Mouse (Mus musculus): ENCODE results near the gene Rnf183. TPM values are rescaled to one million over a fixed set of nuclear protein-coding genes. Genes with fewer than 3 reads are reported as not detected.

Gene Rnf183
- polyA plus RNA-seq, 1 experiment from 2014 or later, result not detected

DNA sequence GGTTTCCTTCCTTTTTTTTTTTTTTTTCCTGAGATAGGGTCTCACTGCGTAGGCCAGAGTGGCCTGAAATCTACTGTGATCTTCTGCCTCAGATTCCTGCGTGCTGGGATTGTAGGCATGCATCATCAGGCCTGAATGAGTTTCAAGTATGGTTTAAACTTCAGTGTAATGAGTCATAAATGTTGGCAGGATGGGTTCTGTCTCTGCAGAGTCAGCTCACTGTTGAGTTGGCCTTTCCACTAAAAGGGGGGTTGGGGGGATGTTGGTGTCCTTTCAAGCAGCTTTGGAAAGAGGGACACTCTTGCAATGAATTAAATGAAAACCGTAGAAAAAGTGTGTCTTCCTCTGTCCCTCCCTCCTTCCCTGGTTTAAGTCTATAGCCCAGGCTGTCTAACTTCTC is 36.1 kb downstream of the Rnf183 start:
- Histone ChIP-seq H3K4me2 (ENCODE audit: low read depth, severe bottlenecking) (no peak overlapping the region), H3K9ac (ENCODE audit: low read length) (no peak overlapping the region), H3K27ac (replicated peaks; ENCODE audit: low read depth, low read length) (no peak overlapping the region), H3K4me3 (ENCODE audit: low read depth, low read length) (no peak overlapping the region), H3K36me3 (ENCODE audit: control insufficient read depth, insufficient read depth, low read length) (peaks cover 41% of the 10 kb centered on the region), H3K9me3 (ENCODE audit: control insufficient read depth, low read length) (no peaks in the 10 kb centered on the region), H3K4me1 (ENCODE audit: control insufficient read depth, insufficient read depth, low read length) (no peaks in the 10 kb centered on the region), H3K27me3 (ENCODE audit: control insufficient read depth, insufficient read depth, low read length) (no peaks in the 10 kb centered on the region)
- ATAC-seq (ENCODE audit: insufficient number of reproducible peaks, low FRiP score, low TSS enrichment, low read depth) (no peak), DNase-seq (ENCODE audit: low spot score) (no peak)
- WGBS, result 94% methylated on average over 3 of the region's 3 CpGs

DNA sequence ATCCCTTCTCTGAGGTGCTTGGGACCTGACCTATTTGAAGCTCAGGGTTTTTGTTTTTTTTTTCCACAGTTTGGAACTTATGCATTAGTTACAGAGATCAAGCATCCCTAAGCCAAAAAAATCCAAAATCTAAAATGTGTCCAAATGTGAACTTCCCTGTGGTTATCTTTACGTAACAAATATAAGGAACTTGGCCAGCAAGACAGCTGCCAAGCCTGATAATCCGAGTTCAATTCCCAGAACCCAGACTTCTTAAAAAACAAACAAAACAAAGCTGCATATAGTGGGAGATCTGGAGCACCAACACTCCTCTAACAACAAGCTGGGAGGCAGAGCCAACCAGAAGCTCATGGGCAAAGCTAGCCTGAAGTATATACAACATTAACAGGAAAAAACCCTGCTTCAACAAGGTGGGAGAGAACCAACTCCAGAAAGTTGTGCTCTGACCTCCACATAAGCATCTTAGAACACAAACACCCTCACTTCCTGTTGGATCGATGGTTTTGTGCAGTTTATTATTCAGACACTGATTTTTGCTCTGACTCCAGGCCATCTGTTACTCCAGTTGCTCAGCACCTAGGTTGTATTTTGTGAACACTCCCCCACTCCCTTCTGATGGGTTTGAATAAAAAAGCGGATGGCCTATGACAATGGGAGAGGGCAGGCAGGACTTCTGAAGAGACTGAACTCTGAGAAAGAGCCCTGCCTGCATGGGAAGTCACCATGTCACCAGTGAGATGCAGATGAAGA is 37.3 kb downstream of the Rnf183 start:
- H3K27ac ChIP-seq (replicated peaks; ENCODE audit: low read depth, low read length), result no peak overlapping the region
- H3K4me1 ChIP-seq (ENCODE audit: control insufficient read depth, insufficient read depth, low read length), result no peaks in the 10 kb centered on the region
- H3K9ac ChIP-seq (ENCODE audit: low read length), result no peak overlapping the region
- peaks cover 44% of the 10 kb centered on the region for H3K36me3 ChIP-seq (ENCODE audit: control insufficient read depth, insufficient read depth, low read length)
- 91% methylated on average over 4 of the region's 4 CpGs for WGBS
- DNase-seq (ENCODE audit: low spot score) (no peak), ATAC-seq (ENCODE audit: insufficient number of reproducible peaks, low FRiP score, low TSS enrichment, low read depth) (no peak)
- H3K4me3 ChIP-seq (ENCODE audit: low read depth, low read length), result no peak overlapping the region
- no peaks in the 10 kb centered on the region for H3K9me3 ChIP-seq (ENCODE audit: control insufficient read depth, low read length)
- no peak overlapping the region for H3K4me2 ChIP-seq (ENCODE audit: low read depth, severe bottlenecking)
- no peaks in the 10 kb centered on the region for H3K27me3 ChIP-seq (ENCODE audit: control insufficient read depth, insufficient read depth, low read length)

DNA sequence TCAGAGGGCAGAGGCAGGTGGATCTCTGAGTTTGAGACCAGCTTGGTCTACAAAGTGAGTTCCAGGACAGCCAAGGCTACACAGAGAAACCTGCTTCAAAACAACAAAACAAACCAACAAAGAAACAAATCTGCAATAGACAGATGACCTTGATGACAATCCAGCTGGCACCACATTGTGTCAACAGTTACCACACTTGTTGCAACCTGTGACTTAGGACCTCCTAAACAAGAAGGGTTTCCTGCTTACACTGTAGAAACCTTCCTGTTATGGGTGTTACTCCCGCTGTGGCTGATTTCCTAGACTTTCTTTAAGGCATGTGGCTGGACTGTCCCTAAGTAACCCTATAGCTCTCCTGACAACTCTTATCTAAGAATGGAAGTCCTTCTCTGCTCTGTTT is 39.2 kb downstream of the Rnf183 start:
- no peak for ATAC-seq (ENCODE audit: insufficient number of reproducible peaks, low FRiP score, low TSS enrichment, low read depth)
- no peaks in the 10 kb centered on the region for H3K4me1 ChIP-seq (ENCODE audit: control insufficient read depth, insufficient read depth, low read length)
- no peak overlapping the region for H3K9ac ChIP-seq (ENCODE audit: low read length)
- no peak for DNase-seq (ENCODE audit: low spot score)
- no peak overlapping the region for H3K4me3 ChIP-seq (ENCODE audit: low read depth, low read length)
- WGBS, result 93% methylated on average over 1 of the region's 1 CpGs
- H3K9me3 ChIP-seq (ENCODE audit: control insufficient read depth, low read length), result no peaks in the 10 kb centered on the region
- H3K27ac ChIP-seq (replicated peaks; ENCODE audit: low read depth, low read length), result no peak overlapping the region
- H3K4me2 ChIP-seq (ENCODE audit: low read depth, severe bottlenecking), result no peak overlapping the region
- no peaks in the 10 kb centered on the region for H3K27me3 ChIP-seq (ENCODE audit: control insufficient read depth, insufficient read depth, low read length)
- H3K36me3 ChIP-seq (ENCODE audit: control insufficient read depth, insufficient read depth, low read length), result peaks cover 34% of the 10 kb centered on the region

DNA sequence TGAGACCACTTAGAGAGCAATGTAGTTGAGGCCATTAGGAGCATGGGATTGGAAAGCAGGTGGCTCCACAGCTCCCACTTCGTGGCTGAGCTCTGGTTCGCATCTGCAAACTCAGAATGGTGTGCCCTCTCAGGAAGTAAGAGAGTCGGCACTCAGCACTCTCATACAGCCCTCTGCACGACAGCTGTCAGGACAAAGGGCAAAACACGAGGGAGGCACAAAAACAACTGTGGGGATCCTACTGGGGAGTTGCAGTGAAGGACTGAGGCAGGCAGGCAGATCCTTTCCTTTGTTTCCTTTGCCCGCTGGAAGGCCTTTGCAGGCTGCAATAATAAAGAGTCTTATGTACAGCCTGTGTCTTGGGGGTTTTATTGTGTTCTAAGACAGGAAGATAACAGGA is 41.6 kb downstream of the Rnf183 start:
- WGBS, result 71% methylated on average over 6 of the region's 6 CpGs
- Histone ChIP-seq H3K4me1 (ENCODE audit: control insufficient read depth, insufficient read depth, low read length) (no peaks in the 10 kb centered on the region), H3K27ac (replicated peaks; ENCODE audit: low read depth, low read length) (no peak overlapping the region), H3K27me3 (ENCODE audit: control insufficient read depth, insufficient read depth, low read length) (no peaks in the 10 kb centered on the region), H3K4me3 (ENCODE audit: low read depth, low read length) (no peak overlapping the region), H3K9ac (ENCODE audit: low read length) (no peak overlapping the region), H3K4me2 (ENCODE audit: low read depth, severe bottlenecking) (no peak overlapping the region), H3K9me3 (ENCODE audit: control insufficient read depth, low read length) (no peaks in the 10 kb centered on the region), H3K36me3 (ENCODE audit: control insufficient read depth, insufficient read depth, low read length) (peaks cover 20% of the 10 kb centered on the region)
- no peak for ATAC-seq (ENCODE audit: insufficient number of reproducible peaks, low FRiP score, low TSS enrichment, low read depth)
- DNase-seq (ENCODE audit: low spot score), result no peak

DNA sequence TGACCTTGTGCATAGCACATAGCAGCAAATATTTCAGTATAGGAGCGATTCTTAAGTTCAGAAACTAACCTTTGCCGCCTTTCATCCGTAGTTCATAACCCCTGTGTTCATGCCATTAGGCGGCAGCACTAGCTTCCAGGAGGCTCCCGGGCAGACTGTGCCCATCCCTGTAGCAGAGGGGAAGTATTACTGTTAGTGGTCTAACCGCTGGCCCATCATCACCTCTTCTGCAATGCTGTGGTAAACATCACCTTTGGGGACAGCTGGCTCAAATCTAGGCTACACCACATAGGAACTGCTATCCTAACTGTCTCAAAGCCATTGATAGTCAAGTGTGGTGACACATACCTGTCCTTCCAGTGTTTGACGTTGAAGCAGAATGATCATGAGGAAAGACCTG is 43.2 kb downstream of the Rnf183 start:
- Histone ChIP-seq H3K9me3 (ENCODE audit: control insufficient read depth, low read length) (no peaks in the 10 kb centered on the region), H3K27me3 (ENCODE audit: control insufficient read depth, insufficient read depth, low read length) (no peaks in the 10 kb centered on the region), H3K36me3 (ENCODE audit: control insufficient read depth, insufficient read depth, low read length) (peaks cover 13% of the 10 kb centered on the region), H3K4me2 (ENCODE audit: low read depth, severe bottlenecking) (no peak overlapping the region), H3K9ac (ENCODE audit: low read length) (no peak overlapping the region), H3K4me3 (ENCODE audit: low read depth, low read length) (no peak overlapping the region), H3K4me1 (ENCODE audit: control insufficient read depth, insufficient read depth, low read length) (no peaks in the 10 kb centered on the region), H3K27ac (replicated peaks; ENCODE audit: low read depth, low read length) (no peak overlapping the region)
- no peak for DNase-seq (ENCODE audit: low spot score)
- WGBS, result 86% methylated on average over 7 of the region's 7 CpGs
- ATAC-seq (ENCODE audit: insufficient number of reproducible peaks, low FRiP score, low TSS enrichment, low read depth), result no peak

DNA sequence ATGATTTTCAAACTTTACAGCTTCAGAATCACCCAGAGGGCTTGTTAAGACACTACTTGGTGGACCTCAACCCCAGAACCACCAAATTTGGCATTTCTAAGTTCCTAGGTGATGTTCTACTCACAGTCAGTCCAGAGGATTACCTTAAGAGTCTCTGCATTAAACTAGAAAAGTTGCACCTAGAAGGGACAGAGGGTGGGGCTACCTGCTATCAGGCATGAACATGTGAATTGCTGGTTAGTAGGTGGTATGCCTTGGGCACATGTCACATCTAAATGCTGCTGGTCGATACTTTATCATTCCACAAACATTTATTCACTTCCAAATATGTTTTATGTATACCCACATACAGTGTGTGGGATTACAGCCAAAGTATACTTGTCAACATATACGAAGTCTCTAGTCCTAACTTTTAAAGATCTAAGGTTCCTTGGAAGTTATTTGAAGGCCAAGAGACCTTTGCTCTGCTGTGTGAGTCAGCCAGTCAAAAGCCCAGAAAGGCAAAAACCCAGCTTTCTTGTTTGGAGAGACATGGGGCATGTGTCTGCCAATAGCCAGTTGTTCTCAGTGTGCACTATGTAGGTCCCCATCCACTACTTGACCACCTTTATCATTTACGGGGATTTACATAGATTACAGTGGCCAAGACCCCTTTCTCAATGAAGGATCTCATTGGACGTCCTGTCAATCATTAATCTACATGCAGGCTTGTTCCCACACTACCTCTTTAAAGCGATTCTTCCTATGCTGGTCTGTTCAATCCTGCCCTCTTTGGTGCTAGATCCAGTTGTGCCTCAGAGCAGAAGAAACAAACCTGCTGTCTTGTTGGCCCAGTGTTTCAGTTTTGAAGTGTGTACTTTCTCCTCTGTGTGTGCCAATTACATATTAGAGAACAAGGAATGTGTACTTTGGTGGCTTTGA is 45.2 kb downstream of the Rnf183 start:
- Histone ChIP-seq H3K4me3 (ENCODE audit: low read depth, low read length) (no peak overlapping the region), H3K27ac (replicated peaks; ENCODE audit: low read depth, low read length) (no peak overlapping the region), H3K9ac (ENCODE audit: low read length) (no peak overlapping the region), H3K27me3 (ENCODE audit: control insufficient read depth, insufficient read depth, low read length) (no peaks in the 10 kb centered on the region), H3K9me3 (ENCODE audit: control insufficient read depth, low read length) (no peaks in the 10 kb centered on the region), H3K36me3 (ENCODE audit: control insufficient read depth, insufficient read depth, low read length) (peaks cover 8% of the 10 kb centered on the region; the same call in 1 of the 2 replicates), H3K4me1 (ENCODE audit: control insufficient read depth, insufficient read depth, low read length) (no peaks in the 10 kb centered on the region), H3K4me2 (ENCODE audit: low read depth, severe bottlenecking) (no peak overlapping the region)
- DNase-seq (ENCODE audit: low spot score) (no peak), ATAC-seq (ENCODE audit: insufficient number of reproducible peaks, low FRiP score, low TSS enrichment, low read depth) (no peak)
- 86% methylated on average over 5 of the region's 5 CpGs for WGBS

DNA sequence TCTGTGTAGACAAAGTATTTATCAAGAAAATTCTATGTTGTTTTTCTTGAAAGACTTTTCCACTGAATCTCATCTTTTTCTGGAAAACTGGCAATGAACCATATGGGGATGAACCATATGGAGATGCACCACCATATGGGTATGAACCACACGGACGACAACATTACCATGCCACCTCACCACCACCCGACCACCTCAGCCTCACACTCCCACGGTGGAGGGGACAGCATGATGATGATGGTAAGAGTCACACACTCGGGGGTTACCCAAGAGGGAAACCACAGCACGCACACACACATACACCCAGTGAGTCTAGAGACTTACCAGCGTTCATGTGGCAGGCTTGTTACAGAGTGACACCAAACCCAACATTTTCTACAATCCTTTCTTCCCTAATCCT is 49.6 kb downstream of the Rnf183 start:
- Histone ChIP-seq H3K36me3 (ENCODE audit: control insufficient read depth, insufficient read depth, low read length) (peaks cover under 1% of the 10 kb centered on the region; the same call in 1 of the 2 replicates), H3K27ac (replicated peaks; ENCODE audit: low read depth, low read length) (no peak overlapping the region), H3K27me3 (ENCODE audit: control insufficient read depth, insufficient read depth, low read length) (no peaks in the 10 kb centered on the region), H3K4me2 (ENCODE audit: low read depth, severe bottlenecking) (no peak overlapping the region), H3K9me3 (ENCODE audit: control insufficient read depth, low read length) (no peaks in the 10 kb centered on the region), H3K4me1 (ENCODE audit: control insufficient read depth, insufficient read depth, low read length) (no peaks in the 10 kb centered on the region), H3K4me3 (ENCODE audit: low read depth, low read length) (no peak overlapping the region), H3K9ac (ENCODE audit: low read length) (no peak overlapping the region)
- DNase-seq (ENCODE audit: low spot score) (no peak), ATAC-seq (ENCODE audit: insufficient number of reproducible peaks, low FRiP score, low TSS enrichment, low read depth) (no peak)
- 91% methylated on average over 7 of the region's 7 CpGs for WGBS

DNA sequence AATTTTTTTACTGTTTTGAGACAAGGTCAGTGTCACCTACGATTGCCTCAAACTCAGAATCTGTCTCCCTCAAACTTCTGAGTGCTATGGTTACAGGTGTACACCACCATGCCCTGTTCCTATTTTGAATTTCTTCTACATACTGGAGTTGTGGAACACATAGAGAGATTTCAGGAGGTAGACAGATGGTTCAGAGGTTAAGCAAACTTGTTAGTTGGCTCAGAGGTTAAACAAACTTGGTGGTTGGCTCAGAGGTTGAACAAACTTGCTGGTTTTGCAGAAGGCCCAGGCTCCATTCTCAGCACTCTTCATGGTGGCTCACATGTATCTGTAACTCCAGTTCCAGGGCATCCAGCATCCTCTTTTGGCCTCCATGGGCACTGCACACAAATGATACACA is 50.9 kb downstream of the Rnf183 start:
- 88% methylated on average over 1 of the region's 1 CpGs for WGBS
- Histone ChIP-seq H3K4me3 (ENCODE audit: low read depth, low read length) (no peak overlapping the region), H3K4me2 (ENCODE audit: low read depth, severe bottlenecking) (no peak overlapping the region), H3K9me3 (ENCODE audit: control insufficient read depth, low read length) (no peaks in the 10 kb centered on the region), H3K27me3 (ENCODE audit: control insufficient read depth, insufficient read depth, low read length) (no peaks in the 10 kb centered on the region), H3K4me1 (ENCODE audit: control insufficient read depth, insufficient read depth, low read length) (no peaks in the 10 kb centered on the region), H3K27ac (replicated peaks; ENCODE audit: low read depth, low read length) (no peak overlapping the region), H3K9ac (ENCODE audit: low read length) (no peak overlapping the region), H3K36me3 (ENCODE audit: control insufficient read depth, insufficient read depth, low read length) (no peaks in the 10 kb centered on the region)
- no peak for DNase-seq (ENCODE audit: low spot score)
- no peak for ATAC-seq (ENCODE audit: insufficient number of reproducible peaks, low FRiP score, low TSS enrichment, low read depth)
